Mouse (Mus musculus): Measurements from ENCODE around the gene Dnajc11. TPM values are rescaled to one million over a fixed set of nuclear protein-coding genes. Genes with fewer than 3 reads are reported as not detected.

Dnajc11 gene
- polyA plus RNA-seq, 1 experiment from 2014 or later = 82.8 TPM

- Histone ChIP-seq H3K4me2 (replicated peaks) (peak overlapping the region; percentile 87), H3K4me1 (peaks cover 19% of the 10 kb centered on the region), H3K9ac (peak overlapping the region; percentile 97), H3K4me3 (peak overlapping the region; percentile 99), H3K27me3 (no peaks in the 10 kb centered on the region), H3K27ac (peak overlapping the region; percentile 83), H3K9me3 (replicated peaks) (no peaks in the 10 kb centered on the region), H3K36me3 (peaks cover 29% of the 10 kb centered on the region)
- 1% methylated on average over 60 of the region's 61 CpGs for WGBS
- no peak for ATAC-seq (ENCODE audit: low FRiP score)
These were observed 61.0 kb downstream of the Dnajc11 start for GRCm38 (mm10) chr4:151994228-151995171.

GRCm38 (mm10) chr4:151995371-151996172, 62.1 kb downstream of the Dnajc11 start:
- Histone ChIP-seq H3K36me3 (peaks cover 21% of the 10 kb centered on the region), H3K4me3 (peak overlapping the region; percentile 99), H3K27me3 (no peaks in the 10 kb centered on the region), H3K4me1 (peaks cover 19% of the 10 kb centered on the region), H3K27ac (peak overlapping the region; percentile 83), H3K9ac (peak overlapping the region; percentile 97), H3K9me3 (replicated peaks) (no peaks in the 10 kb centered on the region), H3K4me2 (replicated peaks) (peak overlapping the region; percentile 87)
- ATAC-seq (ENCODE audit: low FRiP score) = peak; percentile 17
- WGBS = under 1% methylated on average over 61 of the region's 111 CpGs

- Histone ChIP-seq H3K27ac (peak within 1 kb of the TSS; percentile 84), H3K36me3 (peaks cover 14% of the 10 kb centered on the region), H3K9me3 (replicated peaks) (no peaks in the 10 kb centered on the region), H3K9ac (peak within 1 kb of the TSS; percentile 97), H3K4me1 (peaks cover 19% of the 10 kb centered on the region), H3K4me2 (replicated peaks) (peak within 1 kb of the TSS; percentile 87), H3K4me3 (peak within 1 kb of the TSS; percentile 99), H3K27me3 (no peaks in the 10 kb centered on the region)
- under 1% methylated on average over 79 of the region's 94 CpGs for WGBS
- ATAC-seq (ENCODE audit: low FRiP score) = peak; percentile 97
These were observed 62.9 kb downstream of the Dnajc11 start, which contains the start of gene Phf13 for GRCm38 (mm10) chr4:151996173-151996950. Gene Phf13, minus strand, starts transcription at chr4:151996258.

GRCm38 (mm10) chr4:151996951-151997222, 63.4 kb downstream of the Dnajc11 start:
- WGBS = 5% methylated on average over 13 of the region's 13 CpGs
- Histone ChIP-seq H3K9ac (peak overlapping the region; percentile 72), H3K4me1 (peaks cover 19% of the 10 kb centered on the region), H3K4me2 (replicated peaks) (peak overlapping the region; percentile 49), H3K36me3 (peaks cover 8% of the 10 kb centered on the region), H3K4me3 (peak overlapping the region; percentile 99), H3K9me3 (replicated peaks) (no peaks in the 10 kb centered on the region), H3K27me3 (no peaks in the 10 kb centered on the region), H3K27ac (peak overlapping the region; percentile 84)
- no peak for ATAC-seq (ENCODE audit: low FRiP score)

GRCm38 (mm10) chr4:151997701-151998100, 64.2 kb downstream of the Dnajc11 start:
- Histone ChIP-seq H3K36me3 (peaks cover under 1% of the 10 kb centered on the region), H3K4me2 (replicated peaks) (0 out of 2 replicates have a peak overlapping the region, but pooled peaks have one; percentile 49), H3K9me3 (replicated peaks) (no peaks in the 10 kb centered on the region), H3K4me1 (peaks cover 19% of the 10 kb centered on the region), H3K27ac (no peak overlapping the region), H3K4me3 (0 out of 2 replicates have a peak overlapping the region, but pooled peaks have one; percentile 99), H3K9ac (no peak overlapping the region), H3K27me3 (no peaks in the 10 kb centered on the region)
- no peak for ATAC-seq (ENCODE audit: low FRiP score)
- 77% methylated on average over 3 of the region's 3 CpGs for WGBS

- H3K27ac ChIP-seq = no peak overlapping the region
- no peaks in the 10 kb centered on the region for H3K9me3 ChIP-seq (replicated peaks)
- no peak for ATAC-seq (ENCODE audit: low FRiP score)
- no peak overlapping the region for H3K4me3 ChIP-seq
- no peaks in the 10 kb centered on the region for H3K27me3 ChIP-seq
- peaks cover 9% of the 10 kb centered on the region for H3K4me1 ChIP-seq
- 54% methylated on average over 3 of the region's 3 CpGs for whole genome bisulfite sequencing
- no peak overlapping the region for H3K9ac ChIP-seq
- no peaks in the 10 kb centered on the region for H3K36me3 ChIP-seq
- H3K4me2 ChIP-seq (replicated peaks) = no peak overlapping the region
These were observed 66.0 kb downstream of the Dnajc11 start for GRCm38 (mm10) chr4:151999481-151999880.

- H3K9ac ChIP-seq = no peak overlapping the region
- no peak overlapping the region for H3K4me3 ChIP-seq
- H3K36me3 ChIP-seq = no peaks in the 10 kb centered on the region
- no peaks in the 10 kb centered on the region for H3K27me3 ChIP-seq
- peaks cover 5% of the 10 kb centered on the region for H3K4me1 ChIP-seq
- H3K4me2 ChIP-seq (replicated peaks) = no peak overlapping the region
- no peaks in the 10 kb centered on the region for H3K9me3 ChIP-seq (replicated peaks)
- WGBS = 57% methylated on average over 4 of the region's 4 CpGs
- H3K27ac ChIP-seq = no peak overlapping the region
- ATAC-seq (ENCODE audit: low FRiP score) = no peak
These were observed 67.4 kb downstream of the Dnajc11 start for GRCm38 (mm10) chr4:152000906-152001305.

GRCm38 (mm10) chr4:152001335-152001734, 67.8 kb downstream of the Dnajc11 start:
- WGBS = 69% methylated on average over 4 of the region's 4 CpGs
- Histone ChIP-seq H3K4me2 (replicated peaks) (no peak overlapping the region), H3K4me1 (peaks cover 5% of the 10 kb centered on the region), H3K27ac (no peak overlapping the region), H3K9ac (no peak overlapping the region), H3K36me3 (no peaks in the 10 kb centered on the region), H3K27me3 (peaks cover under 1% of the 10 kb centered on the region; the same call in 1 of the 2 replicates), H3K9me3 (replicated peaks) (no peaks in the 10 kb centered on the region), H3K4me3 (no peak overlapping the region)
- no peak for ATAC-seq (ENCODE audit: low FRiP score)

GRCm38 (mm10) chr4:152002063-152002462, 68.6 kb downstream of the Dnajc11 start:
- Histone ChIP-seq H3K36me3 (no peaks in the 10 kb centered on the region), H3K4me1 (peaks cover 4% of the 10 kb centered on the region), H3K27me3 (peaks cover 8% of the 10 kb centered on the region), H3K27ac (no peak overlapping the region), H3K4me2 (replicated peaks) (no peak overlapping the region), H3K9me3 (replicated peaks) (no peaks in the 10 kb centered on the region), H3K4me3 (no peak overlapping the region), H3K9ac (no peak overlapping the region)
- ATAC-seq (ENCODE audit: low FRiP score) = no peak
- 93% methylated on average over 3 of the region's 3 CpGs for WGBS

- 70% methylated on average over 6 of the region's 6 CpGs for WGBS
- H3K27me3 ChIP-seq = peaks cover 47% of the 10 kb centered on the region
- peaks cover 34% of the 10 kb centered on the region for H3K4me1 ChIP-seq
- no peak overlapping the region for H3K4me2 ChIP-seq (replicated peaks)
- no peak overlapping the region for H3K9ac ChIP-seq
- no peak overlapping the region for H3K27ac ChIP-seq
- no peaks in the 10 kb centered on the region for H3K36me3 ChIP-seq
- no peaks in the 10 kb centered on the region for H3K9me3 ChIP-seq (replicated peaks)
- no peak for ATAC-seq (ENCODE audit: low FRiP score)
- H3K4me3 ChIP-seq = no peak overlapping the region
These were observed 72.6 kb downstream of the Dnajc11 start for GRCm38 (mm10) chr4:152006137-152006536.

GRCm38 (mm10) chr4:152006812-152007211, 73.3 kb downstream of the Dnajc11 start:
- WGBS = 20% methylated on average over 3 of the region's 3 CpGs

More at GRCm38 (mm10) chr4:152006812-152007211, 73.3 kb downstream of the Dnajc11 start:
- no peak overlapping the region for H3K4me2 ChIP-seq (replicated peaks)
- no peaks in the 10 kb centered on the region for H3K36me3 ChIP-seq
- no peak for ATAC-seq (ENCODE audit: low FRiP score)
- no peak overlapping the region for H3K4me3 ChIP-seq
- peaks cover 50% of the 10 kb centered on the region for H3K27me3 ChIP-seq
- no peak overlapping the region for H3K27ac ChIP-seq
- no peaks in the 10 kb centered on the region for H3K9me3 ChIP-seq (replicated peaks)
- H3K9ac ChIP-seq = no peak overlapping the region
- H3K4me1 ChIP-seq = peaks cover 34% of the 10 kb centered on the region

Measured in hindbrain, embryonic 12.5 days (tissue).